Mouse (Mus musculus) mature B cell (primary cell): ENCODE data around the gene Trak1.
"Not testable (repeated sequence)": the region's sequence is repeated elsewhere in the genome, so short reads cannot be mapped to it uniquely, and the experiment has no call there.

Source experiments
- in situ Hi-C: fragments of 300-500 bp; cut with MboI; formaldehyde crosslinking; loops from 2 replicates; pipeline ENCODE4 v1.14.3; 2019

The Trak1 gene

DNA sequence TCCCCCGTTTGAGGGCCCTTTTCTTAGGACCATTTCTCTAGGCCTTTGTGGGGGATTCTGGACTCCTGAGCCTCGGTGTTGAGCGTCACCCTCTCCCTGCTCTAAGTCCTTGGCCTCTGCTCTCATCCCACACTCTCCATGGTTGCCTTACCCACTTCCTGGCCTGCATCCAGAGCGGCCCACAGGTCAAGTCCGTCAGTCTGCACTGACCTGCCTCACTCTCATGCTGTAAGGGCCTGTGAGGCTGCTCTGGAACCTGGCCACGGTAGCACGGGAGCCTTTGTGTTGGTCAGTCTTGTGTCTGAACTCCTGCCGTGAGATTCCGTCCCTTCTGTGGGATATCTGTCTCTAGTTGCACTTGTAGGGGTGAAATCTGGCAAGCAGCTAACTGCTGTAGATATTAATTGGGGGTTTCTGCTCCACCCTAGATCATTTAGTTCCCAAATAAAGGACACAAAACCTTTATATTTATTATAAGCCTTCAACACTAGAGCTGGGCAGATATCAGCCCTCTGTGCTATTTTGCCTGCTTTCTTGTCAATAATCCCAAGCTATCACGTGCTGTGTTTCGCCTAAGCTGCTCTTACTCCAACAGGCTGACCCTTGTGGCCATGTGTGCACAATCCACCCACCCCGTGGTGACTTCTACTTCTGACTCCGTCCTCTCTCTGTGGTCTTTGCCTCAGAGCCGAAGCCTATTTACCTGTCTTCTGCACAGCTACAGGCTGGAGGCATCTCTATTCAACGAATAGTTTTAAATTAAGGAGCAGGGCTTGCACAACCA is 136.6 kb downstream of the Trak1 start:
- in situ Hi-C loops = no loop called here

DNA sequence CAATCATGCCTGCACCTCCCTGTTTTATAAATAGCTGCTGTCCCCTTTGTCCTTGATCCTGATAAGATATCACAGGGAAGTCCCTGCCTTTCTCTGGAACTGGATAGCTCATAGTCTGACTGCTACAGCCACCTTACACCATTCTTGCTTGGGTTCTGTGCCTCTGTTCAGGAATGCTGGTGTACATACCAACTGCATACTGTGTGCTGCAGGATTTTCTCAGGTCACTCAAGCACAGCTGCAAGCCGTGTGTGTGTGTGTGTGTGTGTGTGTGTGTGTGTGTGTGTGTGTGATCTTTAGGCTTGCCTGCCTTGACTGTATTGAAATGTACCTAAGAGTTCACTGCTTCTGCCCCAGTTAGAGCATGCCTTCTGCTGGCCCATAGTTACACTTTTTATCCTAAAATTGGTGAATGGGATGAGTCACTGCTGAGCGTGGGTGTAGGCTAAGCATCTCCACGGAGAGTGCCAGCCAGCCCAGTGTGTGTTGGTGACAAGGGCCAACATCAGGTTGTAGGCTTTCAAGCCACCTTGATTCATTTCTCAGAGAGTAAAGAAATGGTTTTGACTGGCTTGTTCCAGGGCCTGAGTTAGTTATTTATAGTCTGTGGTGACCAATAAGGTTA is 138.1 kb downstream of the Trak1 start:
- in situ Hi-C loops = no loop called here

- in situ Hi-C loops = no loop called here
Measured at GRCm38 (mm10) chr9:121436501-121436900, 139.2 kb downstream of the Trak1 start.

DNA sequence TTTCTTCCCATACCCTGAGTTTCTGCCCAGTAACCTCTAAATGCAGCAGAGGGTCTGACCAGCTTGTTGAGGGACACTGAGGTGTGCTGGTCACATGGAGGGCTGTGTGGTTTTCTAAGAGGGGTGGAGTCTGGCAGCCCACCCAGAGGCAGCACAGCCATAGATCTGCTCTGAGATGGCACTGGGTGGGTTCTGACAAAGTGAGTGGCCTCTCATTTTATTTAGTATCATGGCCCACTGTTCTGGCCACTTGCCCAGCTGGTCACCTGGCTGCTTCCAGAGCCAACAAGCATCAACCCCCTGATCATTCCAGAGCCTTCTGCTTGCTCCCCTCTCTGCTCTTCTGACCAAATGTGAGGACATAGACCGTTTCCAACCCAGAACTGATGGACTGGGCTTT is 144.8 kb downstream of the Trak1 start:
- in situ Hi-C loops = no loop called here

- in situ Hi-C loops = no loop called here
Measured at GRCm38 (mm10) chr9:121443696-121444366, 146.5 kb downstream of the Trak1 start.

DNA sequence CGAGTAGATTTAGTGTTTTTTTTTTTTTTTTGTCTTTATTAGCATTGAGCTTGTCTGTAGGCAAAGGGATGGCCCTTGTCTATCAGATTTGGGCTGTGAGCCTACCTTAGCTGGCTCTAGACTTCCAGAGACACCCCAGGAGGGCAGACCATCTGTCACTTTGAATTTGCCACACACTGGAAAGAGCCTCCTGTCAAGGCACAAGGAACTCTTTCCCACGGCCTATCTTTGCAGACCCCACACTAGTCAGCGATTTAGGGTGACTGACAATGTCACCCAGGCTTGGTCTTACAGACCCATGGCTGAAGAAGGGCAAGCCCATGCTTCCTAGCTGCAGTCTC is 147.0 kb downstream of the Trak1 start:
- in situ Hi-C loops = no loop called here

DNA sequence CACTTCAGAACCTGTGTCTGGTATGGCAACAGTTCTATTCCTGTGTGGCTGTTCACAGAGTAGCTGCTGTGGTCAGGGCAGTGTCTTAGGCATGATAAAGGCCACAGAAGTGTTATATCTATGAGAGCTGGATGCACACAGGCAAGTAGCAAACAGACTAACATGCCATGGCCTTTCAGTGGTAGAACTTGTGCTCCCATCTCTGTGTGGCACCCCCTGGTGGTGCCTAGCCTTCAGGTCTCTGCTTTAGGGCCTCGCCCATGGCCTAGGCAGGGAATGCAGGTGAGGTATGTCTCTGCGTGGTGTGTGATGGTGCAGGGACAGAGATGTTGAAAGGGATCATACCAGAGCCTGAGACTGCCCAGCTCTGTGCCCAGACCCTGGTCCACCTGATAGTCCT is 148.1 kb downstream of the Trak1 start:
- in situ Hi-C loops = no loop called here

- in situ Hi-C loops = no loop called here
Measured at GRCm38 (mm10) chr9:121446431-121446831, 149.1 kb downstream of the Trak1 start.

DNA sequence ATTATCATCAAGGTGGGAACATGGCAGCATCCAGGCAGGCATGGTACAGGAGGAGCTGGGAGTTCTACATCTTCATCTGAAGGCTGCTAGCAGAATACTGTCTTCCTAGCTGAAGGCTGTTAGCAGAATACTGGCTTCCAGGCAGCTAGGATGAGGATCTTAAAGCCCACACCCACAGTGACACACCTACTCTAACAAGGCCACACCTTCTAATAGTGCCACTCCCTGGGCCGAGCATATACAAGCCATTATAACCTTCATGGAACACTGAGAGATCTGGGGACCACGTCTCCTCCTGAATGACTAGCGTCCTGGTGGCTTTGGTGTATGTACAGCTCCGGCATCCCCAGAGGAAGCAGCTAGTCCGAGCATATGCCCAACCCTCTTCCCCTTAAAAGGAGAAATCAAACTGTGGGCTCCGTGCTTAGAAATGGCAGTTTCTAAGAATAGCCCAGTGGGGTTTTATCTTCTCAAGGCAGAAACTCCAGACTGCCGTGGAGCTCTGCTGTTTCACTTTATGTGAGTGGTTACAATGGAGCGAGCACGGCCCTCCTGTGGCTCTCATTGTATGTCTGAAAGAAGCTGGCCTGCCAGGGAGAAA is 155.1 kb downstream of the Trak1 start:
- in situ Hi-C loops = not testable (repeated sequence)

GRCm38 (mm10) chr9:121454891-121455290 is 157.6 kb downstream of the Trak1 start:
- in situ Hi-C loops = no loop called here

DNA sequence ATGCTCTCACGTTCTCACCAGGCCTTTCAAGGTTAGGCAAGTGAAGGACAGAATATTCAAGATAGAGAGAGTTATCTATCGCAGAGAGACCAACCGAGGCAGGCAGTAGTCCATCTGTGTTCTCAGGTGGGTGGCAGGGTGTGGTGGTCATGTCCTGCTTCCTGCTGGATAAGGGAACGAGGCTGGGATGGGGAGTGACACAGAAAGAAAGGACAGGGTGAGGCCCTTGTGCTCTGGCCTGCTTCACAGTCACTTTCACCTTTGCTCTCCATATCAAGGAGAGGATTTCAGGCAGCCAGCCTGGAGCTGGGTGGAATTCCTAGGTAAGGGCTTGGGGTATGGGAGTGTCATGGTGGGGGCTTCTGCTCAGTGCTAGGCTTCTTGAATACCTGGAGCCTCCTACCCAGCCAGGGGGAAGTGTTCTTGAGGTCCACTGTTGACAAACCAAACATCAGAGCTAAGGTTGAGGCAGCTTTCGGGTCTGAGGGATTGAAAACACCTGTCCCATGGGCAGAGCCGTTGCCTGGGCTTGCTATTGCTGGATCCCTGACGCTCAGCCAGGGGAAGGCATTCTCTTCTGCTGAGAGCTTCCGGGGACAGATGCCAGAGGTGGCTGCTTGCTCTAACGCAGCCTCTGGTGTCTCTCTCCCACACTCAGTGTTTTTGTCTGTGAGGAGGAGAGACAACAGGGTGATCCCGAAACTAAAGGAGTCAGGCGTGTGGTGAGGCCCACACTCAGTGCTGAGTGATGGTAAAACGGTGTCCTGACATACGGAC is 159.6 kb downstream of the Trak1 start:
- in situ Hi-C loops = no loop called here

DNA sequence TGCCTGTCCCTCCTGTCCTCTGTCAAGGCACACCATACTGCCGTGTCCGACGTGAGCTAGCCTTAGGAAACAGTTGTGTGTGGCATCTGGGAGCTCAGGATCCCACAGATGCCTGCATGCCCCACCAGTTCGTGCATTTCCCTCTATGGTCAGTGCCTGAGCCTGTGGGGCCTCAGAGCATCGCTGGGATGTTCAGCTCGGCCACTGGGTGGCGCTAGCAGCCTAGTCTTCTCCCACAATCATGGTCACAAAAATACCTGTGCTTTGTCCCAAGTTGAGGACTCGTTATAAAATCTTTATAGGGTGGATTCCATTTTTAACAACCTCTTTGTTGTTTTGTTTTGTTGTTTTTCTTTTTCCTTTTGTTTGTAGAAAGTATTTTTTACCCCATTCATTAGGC is 161.2 kb downstream of the Trak1 start:
- in situ Hi-C loops = no loop called here

GRCm38 (mm10) chr9:121459950-121460349 is 162.6 kb downstream of the Trak1 start:
- in situ Hi-C loops = no loop called here

GRCm38 (mm10) chr9:121460527-121460926 is 163.2 kb downstream of the Trak1 start:
- in situ Hi-C loops = no loop called here

DNA sequence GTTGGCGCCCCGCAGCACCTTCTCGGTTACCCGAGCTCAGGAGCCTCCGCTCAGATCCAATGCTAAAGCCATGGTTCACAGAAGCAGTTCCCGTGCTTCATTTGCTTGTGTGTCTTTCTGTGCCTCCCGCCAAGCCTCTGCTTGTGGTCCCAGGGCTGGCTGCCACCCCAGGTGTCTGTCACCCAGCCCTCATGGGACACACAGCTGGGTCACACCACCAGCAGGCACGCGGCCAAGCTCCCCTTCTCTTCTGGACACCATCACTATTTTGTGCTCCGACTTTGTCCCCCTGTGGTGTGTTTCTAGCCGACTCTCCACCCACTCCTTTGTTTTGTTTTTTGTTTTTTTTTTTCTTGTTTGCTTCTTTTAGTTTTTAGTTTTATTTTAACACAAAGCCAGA is 170.2 kb downstream of the Trak1 start:
- in situ Hi-C loops = no loop called here

DNA sequence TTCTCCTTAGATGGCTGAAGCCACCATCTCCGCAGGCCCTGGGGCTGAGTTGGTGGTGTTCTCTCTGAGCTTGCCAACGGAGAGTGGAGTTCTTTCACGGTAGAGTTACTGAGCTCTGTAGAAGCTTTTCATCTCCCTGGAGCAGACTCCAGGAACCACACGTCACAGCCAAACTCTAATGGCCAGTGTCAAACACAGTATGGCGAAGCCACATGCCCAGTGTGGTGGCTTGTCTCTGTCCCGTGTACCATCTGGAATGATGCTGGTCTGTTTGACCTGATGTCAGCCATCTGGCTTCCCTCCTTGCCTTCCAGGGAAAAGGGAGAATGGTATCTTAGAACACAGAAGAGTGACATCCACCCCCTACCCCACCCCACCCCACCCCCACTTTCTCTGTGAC is 172.4 kb downstream of the Trak1 start:
- in situ Hi-C loops = no loop called here

DNA sequence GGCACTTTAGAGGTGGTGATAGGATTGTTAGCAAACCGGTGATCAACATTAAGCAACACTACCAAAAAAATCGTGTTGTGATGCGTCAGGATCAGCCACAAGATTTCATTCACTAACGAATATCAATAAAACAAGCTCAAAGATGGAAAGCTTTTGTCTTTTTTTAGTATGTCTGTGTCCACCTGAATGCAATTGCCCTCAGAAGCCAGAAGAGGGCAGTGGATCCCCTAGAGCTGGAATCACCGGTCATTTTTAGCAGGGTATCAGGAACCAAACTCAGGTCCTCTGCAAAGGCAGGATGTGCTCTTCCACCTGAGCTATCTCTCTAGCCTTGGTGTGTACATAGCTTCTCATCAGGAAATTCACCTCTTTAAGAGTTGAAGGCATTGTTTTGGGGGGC is 177.5 kb downstream of the Trak1 start:
- in situ Hi-C loops = no loop called here

DNA sequence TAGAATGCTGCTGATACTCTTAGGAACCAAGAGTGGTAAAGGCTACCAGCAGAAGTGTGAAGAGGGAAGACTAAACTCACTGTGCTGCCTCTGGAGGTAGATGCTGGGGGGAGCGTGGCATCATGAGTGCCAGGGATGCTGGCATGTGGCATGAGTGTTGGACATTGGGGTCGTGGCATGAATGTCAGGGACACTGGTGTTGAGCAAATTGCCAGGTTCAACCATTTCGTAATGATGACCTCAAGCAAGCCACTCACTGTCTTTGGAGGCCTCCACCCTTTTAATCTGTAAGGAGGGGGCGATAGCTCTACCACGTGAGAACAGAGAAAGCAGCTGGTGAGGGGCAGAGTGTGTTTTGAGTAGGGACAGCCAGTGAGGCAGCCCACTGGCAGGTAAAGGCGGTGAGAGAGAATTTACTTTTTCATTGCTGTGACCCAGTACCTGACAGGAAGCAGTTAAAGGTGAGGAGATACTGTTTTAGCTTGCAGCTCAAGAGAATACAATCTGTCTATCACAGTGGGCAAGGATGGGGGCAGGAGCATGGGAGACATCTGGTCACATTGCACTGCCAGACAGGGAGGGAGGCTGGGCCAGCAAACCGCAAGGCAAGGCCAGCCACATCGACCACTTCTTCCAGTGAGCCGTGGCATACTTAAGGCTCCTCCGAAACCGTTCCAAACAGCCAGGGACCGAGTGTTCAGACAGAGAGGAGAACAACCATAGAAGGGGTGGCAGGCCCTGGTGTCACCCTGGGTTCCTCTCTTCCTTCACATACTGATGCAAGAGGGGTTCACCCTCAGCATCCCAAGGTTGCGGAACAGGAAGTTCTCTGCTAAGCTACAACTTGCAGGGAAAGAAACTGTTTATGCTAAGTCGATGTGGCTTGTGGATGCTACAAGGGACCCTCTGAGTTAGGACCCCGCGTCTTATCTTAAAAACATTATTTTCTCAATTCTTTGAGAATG is 178.5 kb downstream of the Trak1 start:
- in situ Hi-C loops = no loop called here

- in situ Hi-C loops = no loop called here
Measured at GRCm38 (mm10) chr9:121477305-121477911, 180.1 kb downstream of the Trak1 start.

- in situ Hi-C loops = no loop called here
Measured at GRCm38 (mm10) chr9:121479453-121479852, 182.2 kb downstream of the Trak1 start.
